Mouse (Mus musculus): ENCODE measurements around the gene Mocs3.

DNA sequence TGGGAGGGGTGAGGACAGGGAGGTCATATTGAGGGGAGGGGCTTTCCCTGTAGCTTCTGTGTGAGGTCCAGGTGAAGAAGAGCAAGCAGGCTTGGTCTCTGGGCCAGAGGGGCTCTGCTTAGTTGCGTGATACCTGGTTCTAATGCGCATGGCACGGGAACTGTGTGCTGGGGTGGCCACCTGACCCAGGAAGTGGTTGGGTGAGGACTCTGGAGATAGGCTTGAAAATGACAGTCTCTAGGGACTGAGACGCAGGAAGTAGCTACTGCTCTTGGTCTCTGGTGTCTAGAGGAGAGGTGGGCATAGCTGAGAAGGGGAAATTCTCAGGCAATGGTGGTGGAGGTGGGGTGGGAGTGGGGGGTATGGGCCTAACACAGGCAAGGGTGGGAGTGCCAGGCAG, 26.8 kb downstream of the Mocs3 start:
- TF ChIP-seq CTCF (IDR thresholded peaks at IDR 0.05; ENCODE audit: low read depth) (no peak), EP300 (optimal IDR thresholded peaks at IDR 0.05) (no peak)
